ENCODE assay signal across 26 mouse cellular contexts in the genomic region with DNA sequence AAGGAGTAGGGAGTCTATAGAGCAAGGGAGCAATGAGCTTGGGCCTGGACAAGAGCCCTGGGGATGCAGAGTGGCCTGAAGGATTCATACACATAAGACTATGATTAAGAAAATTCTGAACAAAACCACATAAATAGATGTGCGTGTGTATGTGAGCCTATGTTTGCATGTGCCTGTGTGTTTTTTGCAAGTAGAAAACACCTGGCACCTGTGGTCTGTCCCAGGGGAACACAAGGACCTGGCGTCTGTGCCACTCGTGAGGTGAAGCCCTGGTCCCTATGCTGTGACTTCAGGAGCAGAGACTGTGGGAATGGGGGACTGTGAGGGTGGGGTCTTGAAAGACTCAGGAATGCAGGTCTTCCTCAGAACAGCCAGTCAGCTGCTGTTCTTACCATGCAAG. TPM values are rescaled to one million over a fixed set of nuclear protein-coding genes. Genes with fewer than 3 reads are reported as not detected.
DNase-seq lines count a peak whose midpoint lies in the region; ATAC-seq and TF ChIP-seq lines count a peak whose summit lies in the region.
"Had no signal": no experiment of that assay in that cellular context is flagged by ENCODE, and none has a peak within 500 bp of the region (broad histone marks: within the 10 kb centered on the region; RNA-seq: fewer than 3 reads in every experiment).

No protein-coding gene starts in this region.

- H3K27ac ChIP-seq in heart, embryonic 16.5 days (ENCODE audit: low read length) = peak overlapping the region; percentile 29
- peak overlapping the region; percentile 93 for H3K27ac ChIP-seq in liver, embryonic 13.5 days
- peak overlapping the region; percentile 87 for H3K27ac ChIP-seq in liver, embryonic 14.5 days
- H3K27ac ChIP-seq: embryonic facial prominence, embryonic 12.5 days; forebrain, embryonic 10.5 days; forebrain, embryonic 15.5 days; hindbrain, embryonic 13.5 days; limb, embryonic 15.5 days; lung, embryonic 15.5 days; midbrain, embryonic 13.5 days had no signal

- no peak for TF ChIP-seq CTCF in liver, embryonic 14.5 days (IDR thresholded peaks at IDR 0.05; ENCODE audit: low read depth)

- H3K9ac ChIP-seq in heart, embryonic 16.5 days (ENCODE audit: low read length) = no peak overlapping the region
- peak overlapping the region; percentile 46; the same call in 1 of the 2 replicates for H3K9ac ChIP-seq in liver, embryonic 13.5 days
- H3K9ac ChIP-seq in liver, embryonic 14.5 days (replicated peaks) = no peak overlapping the region; the same call in 1 of the 2 replicates
- H3K9ac ChIP-seq: embryonic facial prominence, embryonic 12.5 days; forebrain, embryonic 15.5 days; hindbrain, embryonic 13.5 days; limb, embryonic 15.5 days; lung, embryonic 15.5 days; midbrain, embryonic 13.5 days had no signal

- peaks cover 9% of the 10 kb centered on the region for H3K4me1 ChIP-seq in heart, embryonic 16.5 days (ENCODE audit: control insufficient read depth, insufficient read depth, low read length)
- H3K4me1 ChIP-seq in liver, embryonic 13.5 days (replicated peaks) = peaks cover 68% of the 10 kb centered on the region
- peaks cover 31 to 43% of the 10 kb centered on the region in 2 experiments for H3K4me1 ChIP-seq in liver, embryonic 14.5 days (replicated peaks; ENCODE audit: control insufficient read depth in 2 of 2, insufficient read depth in 2 of 2, low read length in 1 of 2)
- H3K4me1 ChIP-seq: embryonic facial prominence, embryonic 12.5 days; forebrain, embryonic 10.5 days; forebrain, embryonic 15.5 days; midbrain, embryonic 13.5 days had no signal

- H3K27me3 ChIP-seq in heart, embryonic 16.5 days (ENCODE audit: control insufficient read depth, insufficient read depth, low read length) = no peaks in the 10 kb centered on the region
- no peaks in the 10 kb centered on the region for H3K27me3 ChIP-seq in liver, embryonic 13.5 days
- no peaks in the 10 kb centered on the region for H3K27me3 ChIP-seq in liver, embryonic 14.5 days (ENCODE audit: control insufficient read depth, insufficient read depth, low read length)
- H3K27me3 ChIP-seq: embryonic facial prominence, embryonic 12.5 days; forebrain, embryonic 15.5 days; hindbrain, embryonic 13.5 days; limb, embryonic 15.5 days; lung, embryonic 15.5 days; midbrain, embryonic 13.5 days had no signal

- WGBS in heart, embryonic 16.5 days = 82% methylated on average over 3 of the region's 3 CpGs
- WGBS in liver, embryonic 13.5 days (ENCODE audit: insufficient replicate concordance) = 69% methylated on average over 3 of the region's 3 CpGs
- WGBS in liver, embryonic 14.5 days (ENCODE audit: insufficient replicate concordance) = 74% methylated on average over 3 of the region's 3 CpGs

- H3K4me2 ChIP-seq in heart, embryonic 16.5 days (ENCODE audit: low read depth, low read length) = no peak overlapping the region
- no peak overlapping the region for H3K4me2 ChIP-seq in liver, embryonic 13.5 days
- no peak overlapping the region for H3K4me2 ChIP-seq in liver, embryonic 14.5 days (ENCODE audit: low read depth)
- H3K4me2 ChIP-seq: embryonic facial prominence, embryonic 12.5 days; forebrain, embryonic 15.5 days; hindbrain, embryonic 13.5 days; limb, embryonic 15.5 days; lung, embryonic 15.5 days; midbrain, embryonic 13.5 days had no signal

- ATAC-seq in heart, embryonic 16.5 days (replicated peaks; ENCODE audit: extremely low read depth, insufficient read depth, low FRiP score) = no peak
- no peak for ATAC-seq in liver, embryonic 13.5 days (ENCODE audit: low read depth)
- ATAC-seq in liver, embryonic 14.5 days (ENCODE audit: insufficient read depth) = 0 out of 2 replicates have a peak, but pooled peaks have one; percentile 14
- ATAC-seq in megakaryocyte-erythroid progenitor cell, adult 5-6 weeks (replicated peaks; ENCODE audit: low FRiP score, low TSS enrichment, poor library complexity, severe bottlenecking) = 0 out of 2 replicates have a peak, but pooled peaks have one; percentile 2
- ATAC-seq in erythroid progenitor cell, adult 5-6 weeks (replicated peaks; ENCODE audit: low FRiP score, poor library complexity, severe bottlenecking) = no peak
- ATAC-seq: forebrain, embryonic 15.5 days; intestine, postnatal 0 days; midbrain, embryonic 13.5 days had no signal

- no peaks in the 10 kb centered on the region for H3K36me3 ChIP-seq in heart, embryonic 16.5 days (ENCODE audit: control insufficient read depth, insufficient read depth)
- H3K36me3 ChIP-seq in liver, embryonic 13.5 days = no peaks in the 10 kb centered on the region
- no peaks in the 10 kb centered on the region for H3K36me3 ChIP-seq in liver, embryonic 14.5 days (replicated peaks; ENCODE audit: control insufficient read depth, insufficient read depth, low read depth)
- H3K36me3 ChIP-seq: embryonic facial prominence, embryonic 12.5 days; forebrain, embryonic 10.5 days; forebrain, embryonic 15.5 days; G1E; hindbrain, embryonic 13.5 days; limb, embryonic 15.5 days; lung, embryonic 15.5 days; midbrain, embryonic 13.5 days had no signal

- intact Hi-C loops in heart, postnatal 14 days (cut with DNase I) = loop anchor here (5.0 kb wide), 1 partner anchor 43 kb away; no protein-coding TSS in a partner anchor

- DNase-seq in heart, postnatal 14 days = no peak
- no peak for DNase-seq in liver, embryonic 13.5 days
- DNase-seq in liver = no peak
- DNase-seq in liver, embryonic 14.5 days (ENCODE audit: low read depth in 3 of 3, low spot score in 3 of 3) = no peak
- DNase-seq in cerebellum, adult 9-10 months = no peak
- DNase-seq: adrenal gland, adult 8-10 months; cerebellum, adult 8-10 months; embryo, embryonic 11 days; kidney, adult 9 months; kidney, postnatal 10 days; left cerebral cortex, postnatal 4 days; lung, postnatal 36 days; thymus, postnatal 4 days had no signal

- H3K9me3 ChIP-seq in heart, embryonic 16.5 days (replicated peaks; ENCODE audit: control insufficient read depth, low read length) = no peaks in the 10 kb centered on the region
- H3K9me3 ChIP-seq in liver, embryonic 13.5 days (replicated peaks) = no peaks in the 10 kb centered on the region
- no peaks in the 10 kb centered on the region for H3K9me3 ChIP-seq in liver, embryonic 14.5 days (ENCODE audit: control insufficient read depth, low read length)
- H3K9me3 ChIP-seq: embryonic facial prominence, embryonic 12.5 days; forebrain, embryonic 10.5 days; forebrain, embryonic 15.5 days; G1E; hindbrain, embryonic 13.5 days; limb, embryonic 15.5 days; lung, embryonic 15.5 days; megakaryocyte, embryonic 14.5 days; midbrain, embryonic 13.5 days had no signal

- H3K4me3 ChIP-seq in heart, embryonic 16.5 days (ENCODE audit: low read length) = no peak overlapping the region
- H3K4me3 ChIP-seq in liver, embryonic 13.5 days (replicated peaks) = no peak overlapping the region
- H3K4me3 ChIP-seq in liver, embryonic 14.5 days (ENCODE audit: insufficient read depth in 1 of 2, low read depth in 2 of 2, low read length in 2 of 2) = no peak overlapping the region
- H3K4me3 ChIP-seq: embryonic facial prominence, embryonic 12.5 days; forebrain, embryonic 10.5 days; forebrain, embryonic 15.5 days; hindbrain, embryonic 13.5 days; limb, embryonic 15.5 days; lung, embryonic 15.5 days; megakaryocyte, embryonic 14.5 days; midbrain, embryonic 13.5 days had no signal

- no peak for TF ChIP-seq EP300 in liver, embryonic 14.5 days (IDR thresholded peaks at IDR 0.05; ENCODE audit: low read depth)

RNA-seq across cellular contexts. Expression of gene Klf11, which starts 16.4 kb away (rescaled TPM):
- polyA plus RNA-seq in heart, embryonic 16.5 days (2015; fragmentation: Nextera tagmentation; extraction: Ambion mirVana) = 20.3 and 21.1 TPM in 2 replicates
- 10 to 100 TPM; 17.5 to 19.5 TPM for total RNA-seq in heart, postnatal 14 days (2021)
- 7.0 and 9.2 TPM in 2 replicates for polyA plus RNA-seq in liver, embryonic 13.5 days (2015; fragmentation: Nextera tagmentation; extraction: Ambion mirVana)
- polyA plus RNA-seq in liver, embryonic 14.5 days (2012; rRNA removed) = 5.4 TPM in 2 replicates
- 6.9 and 7.7 TPM in 2 replicates for polyA plus RNA-seq in liver, embryonic 14.5 days (2014; fragmentation: Nextera tagmentation; extraction: Ambion mirVana)
- 10.9 and 16.6 TPM in 2 replicates for total RNA-seq in megakaryocyte-erythroid progenitor cell, adult 5-6 weeks (2014; fragmentation: Nextera tagmentation)
- total RNA-seq in megakaryocyte-erythroid progenitor cell, adult 5-6 weeks (2017) = 15.7 and 18.6 TPM in 2 replicates
- total RNA-seq in erythroid progenitor cell, adult 5-6 weeks (2015; ENCODE audit: low replicate concordance) = 30.6 and 40.0 TPM in 2 replicates
- 46.6 and 52.6 TPM in 2 replicates for total RNA-seq in erythroid progenitor cell, adult 5-6 weeks (2017; ENCODE audit: low replicate concordance)

RNA-seq across cellular contexts. Expression of gene Cys1, which starts 47.0 kb away (rescaled TPM):
- polyA plus RNA-seq in heart, embryonic 16.5 days (2015; fragmentation: Nextera tagmentation; extraction: Ambion mirVana) = 0.97 and 1.5 TPM in 2 replicates
- total RNA-seq in heart, postnatal 14 days (2021) = 1 to 10 TPM; 5.5 to 6.0 TPM
- 0.38 and 0.50 TPM in 2 replicates for polyA plus RNA-seq in liver, embryonic 13.5 days (2015; fragmentation: Nextera tagmentation; extraction: Ambion mirVana)
- polyA plus RNA-seq in liver, embryonic 14.5 days (2012; rRNA removed) = 0.74 and 1.2 TPM in 2 replicates
- polyA plus RNA-seq in liver, embryonic 14.5 days (2014; fragmentation: Nextera tagmentation; extraction: Ambion mirVana) = 0.28 and 0.40 TPM in 2 replicates
- not detected in 2 replicates for total RNA-seq in megakaryocyte-erythroid progenitor cell, adult 5-6 weeks (2014; fragmentation: Nextera tagmentation)
- not detected in 2 replicates for total RNA-seq in megakaryocyte-erythroid progenitor cell, adult 5-6 weeks (2017)
- not detected in 2 replicates for total RNA-seq in erythroid progenitor cell, adult 5-6 weeks (2015; ENCODE audit: low replicate concordance)
- 0.39 TPM in 1 of 2 replicates, not detected in the other for total RNA-seq in erythroid progenitor cell, adult 5-6 weeks (2017; ENCODE audit: low replicate concordance)
- total RNA-seq: G1E had no signal
- polyA plus RNA-seq: G1E had no signal

Comparison
In these comparisons a context has a peak if more than half of its experiments do, and no peak if none do; other contexts are left out.
1. ATAC-seq: peak in liver, embryonic 14.5 days (single experiment) and megakaryocyte-erythroid progenitor cell, adult 5-6 weeks (single experiment); none in heart, embryonic 16.5 days (single experiment), liver, embryonic 13.5 days (single experiment) and erythroid progenitor cell, adult 5-6 weeks (single experiment).
2. H3K27ac ChIP-seq: peak in every context shown above with its lines; median percentile 93 in liver, embryonic 13.5 days; 87 in liver, embryonic 14.5 days; 29 in heart, embryonic 16.5 days.
3. RNA of gene Cys1, which starts 47.0 kb away (total RNA-seq): 5.5 to 6.0 TPM in heart, postnatal 14 days; not detected in megakaryocyte-erythroid progenitor cell, adult 5-6 weeks and 0.39 TPM in erythroid progenitor cell, adult 5-6 weeks; every median in the first group is over 4 times any median in the second.